Mouse (Mus musculus): ENCODE results near the gene Slc43a1.

DNA sequence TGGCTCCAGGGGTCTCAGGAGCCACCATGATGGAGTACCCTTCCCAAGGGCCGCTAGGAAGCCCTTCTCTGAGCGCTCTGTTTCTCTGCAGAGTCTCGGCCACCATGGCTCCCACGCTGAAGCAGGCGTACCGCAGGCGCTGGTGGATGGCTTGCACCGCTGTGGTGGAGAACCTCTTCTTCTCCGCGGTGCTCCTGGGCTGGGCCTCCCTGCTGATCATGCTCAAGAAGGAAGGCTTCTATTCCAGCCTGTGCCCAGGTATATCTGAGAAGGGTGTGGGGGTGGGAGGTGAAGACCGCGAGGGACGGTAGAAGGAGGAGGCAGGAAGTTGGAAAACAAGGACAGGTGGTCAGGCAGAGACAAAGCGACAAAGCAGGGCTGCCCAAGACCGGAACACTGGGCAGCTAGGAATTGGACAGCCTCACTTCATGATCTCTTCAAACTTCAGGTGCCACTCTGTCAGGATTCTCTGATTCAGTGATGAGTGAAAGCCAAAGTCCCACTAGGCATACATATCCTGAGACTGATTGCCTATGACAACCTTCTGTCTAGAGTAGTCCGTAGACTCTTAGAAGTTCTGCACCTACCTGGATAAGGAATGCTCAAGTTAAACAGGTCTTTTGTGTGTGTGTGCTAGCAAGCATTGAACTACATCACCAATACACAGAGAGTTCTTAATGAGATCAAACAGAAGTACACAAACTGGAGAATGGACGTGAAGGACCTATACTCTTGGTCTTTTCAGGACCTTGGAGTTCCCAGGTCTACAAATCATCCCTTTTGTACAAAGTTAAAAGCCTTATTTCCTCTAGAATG, 2.3 kb downstream of the Slc43a1 start:
- no peak for TF ChIP-seq HCFC1 (IDR thresholded peaks at IDR 0.05; ENCODE audit: borderline replicate concordance, insufficient read depth, low read length)
- no peak for TF ChIP-seq CHD2 (IDR thresholded peaks at IDR 0.05; ENCODE audit: low read depth, low read length)
- no peak for TF ChIP-seq MAFK (IDR thresholded peaks at IDR 0.05; ENCODE audit: insufficient read depth, low read depth, low read length)
- TF ChIP-seq ZNF384 (IDR thresholded peaks at IDR 0.05; ENCODE audit: low read depth, low read length): no peak
- TF ChIP-seq ZC3H11A (IDR thresholded peaks at IDR 0.05; ENCODE audit: borderline replicate concordance, low read depth, low read length): no peak

All from ES-E14 (cell line).